Mouse (Mus musculus): Measurements from ENCODE around the gene Adamts15. TPM values are rescaled to one million over a fixed set of nuclear protein-coding genes. Genes with fewer than 3 reads are reported as not detected.
A peak's percentile ranks its signal among the peaks of the same experiment; 100 is the strongest.

Gene Adamts15
- total RNA-seq (2021), result 10 to 100 TPM; 10.1 TPM
- long read RNA-seq, experiment 1, partial matches to known transcripts, result 3 of 10 reads
- long read RNA-seq, experiment 1, other reads (novel, unspliced or antisense), result 7 of 10 reads
- long read RNA-seq, experiment 2, full-length matches to known transcripts, result 2 of 12 reads
- long read RNA-seq, experiment 2, partial matches to known transcripts, result 10 of 12 reads
- long read RNA-seq, experiment 2, other reads (novel, unspliced or antisense), result 0 of 12 reads

DNA sequence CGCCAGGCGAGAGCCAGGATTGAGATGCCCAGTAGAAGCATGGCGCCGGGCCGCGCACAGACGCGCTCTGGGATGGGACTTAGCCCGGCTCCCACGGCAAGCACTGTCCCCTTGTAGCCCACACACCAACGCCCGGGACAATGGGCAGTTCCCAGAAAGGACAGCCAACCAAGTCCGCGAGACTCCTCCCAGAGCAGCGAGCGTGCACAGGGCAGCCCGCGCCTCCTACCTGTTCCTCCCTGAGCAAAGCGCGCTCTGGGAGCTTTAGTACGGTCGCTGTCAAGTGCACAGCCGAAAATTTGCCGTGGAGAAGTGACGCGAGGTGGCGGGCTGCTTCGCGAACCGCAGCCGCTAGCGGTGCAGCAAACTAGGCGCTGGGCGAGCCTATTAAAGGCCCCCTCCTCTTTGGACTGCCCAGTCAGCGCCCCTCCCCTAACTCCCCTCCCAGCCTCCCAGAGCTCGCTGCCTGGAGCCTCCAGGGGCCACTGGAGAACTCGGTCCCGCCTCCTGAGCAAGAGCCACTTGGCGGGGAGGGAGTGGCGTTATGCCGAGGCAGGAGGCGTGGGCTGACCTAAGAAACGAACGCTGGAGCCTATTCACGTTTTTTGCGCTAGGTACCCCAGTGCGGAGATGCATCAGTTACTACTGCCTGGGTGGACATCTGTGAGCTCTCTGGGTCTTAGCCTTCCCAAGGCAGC, at the start of gene Adamts15:
TSS of gene Adamts15 (minus strand) at position 256 of the 698 bp plus-strand sequence.
- intact Hi-C loops (cut with DNase I), result no loop called here

DNA sequence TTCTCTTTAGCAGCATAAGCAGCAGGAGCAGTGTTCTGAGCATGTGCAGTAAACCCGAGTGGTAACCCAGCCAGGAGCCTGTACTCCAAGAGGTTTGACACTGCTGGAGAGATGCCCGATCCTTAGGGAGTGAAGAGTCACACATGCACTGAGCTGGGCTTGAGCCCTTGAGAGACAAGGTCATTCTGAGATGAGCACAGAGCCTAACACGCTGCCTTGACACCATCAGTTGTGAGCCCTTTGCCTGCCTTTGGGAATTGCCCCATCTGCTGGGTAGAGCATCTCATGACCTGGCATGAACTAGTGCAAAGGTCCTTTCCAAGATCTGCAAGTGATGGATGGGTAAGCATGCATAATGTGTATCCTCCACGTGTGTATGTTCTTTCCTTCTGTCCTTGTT, 49.7 kb upstream of the Adamts15 start:
- intact Hi-C loops (cut with DNase I), result no loop called here
- DNase-seq (ENCODE audit: low spot score in 2 of 2), result no peak

More for the DNA sequence above, at the start of gene Adamts15:
- peak; percentile 44 to 48 for DNase-seq (ENCODE audit: low spot score in 2 of 2)

DNA sequence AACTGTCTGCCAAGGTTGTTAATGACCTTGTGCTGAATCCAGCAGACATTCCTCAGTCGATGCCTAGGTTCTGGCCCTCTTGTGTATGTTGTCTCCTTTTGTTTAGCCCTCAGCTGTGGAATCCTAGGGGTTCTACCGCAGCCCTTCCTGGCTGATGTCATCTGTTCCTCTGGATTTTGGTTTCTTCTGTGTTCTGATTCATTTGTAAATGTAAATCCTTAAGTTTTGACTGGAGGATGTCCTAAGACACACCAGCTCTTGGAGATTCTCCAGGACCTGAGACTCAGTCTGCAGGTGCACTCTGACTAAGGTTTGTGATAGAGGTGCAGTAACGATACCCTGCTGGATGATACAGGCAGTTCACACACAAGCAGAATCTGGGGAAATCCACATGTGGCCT, 47.7 kb upstream of the Adamts15 start:
- intact Hi-C loops (cut with DNase I), result no loop called here

DNA sequence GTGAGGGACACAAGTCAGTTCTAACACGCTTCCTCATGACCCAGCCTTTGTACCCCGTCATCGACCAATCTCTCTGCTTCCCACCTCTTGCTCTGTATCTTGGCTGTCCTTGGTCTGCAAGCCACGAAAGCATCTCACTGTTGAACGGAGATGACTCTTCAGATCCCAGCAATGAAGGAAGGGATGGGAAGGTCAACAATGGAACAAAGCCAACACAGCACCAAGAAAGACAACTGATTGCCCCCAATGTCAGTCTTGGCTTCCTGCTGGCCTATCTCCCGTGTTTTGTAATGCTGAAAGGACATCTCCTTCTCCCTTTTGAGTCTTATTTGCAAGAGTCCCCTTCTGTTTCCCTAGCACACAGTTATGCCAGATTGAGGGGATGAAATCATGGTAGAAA, 45.9 kb upstream of the Adamts15 start:
- no peak for DNase-seq (ENCODE audit: low spot score in 2 of 2)
- intact Hi-C loops (cut with DNase I), result no loop called here

More for the DNA sequence above, 47.7 kb upstream of the Adamts15 start:
- no peak for DNase-seq (ENCODE audit: low spot score in 2 of 2)

DNA sequence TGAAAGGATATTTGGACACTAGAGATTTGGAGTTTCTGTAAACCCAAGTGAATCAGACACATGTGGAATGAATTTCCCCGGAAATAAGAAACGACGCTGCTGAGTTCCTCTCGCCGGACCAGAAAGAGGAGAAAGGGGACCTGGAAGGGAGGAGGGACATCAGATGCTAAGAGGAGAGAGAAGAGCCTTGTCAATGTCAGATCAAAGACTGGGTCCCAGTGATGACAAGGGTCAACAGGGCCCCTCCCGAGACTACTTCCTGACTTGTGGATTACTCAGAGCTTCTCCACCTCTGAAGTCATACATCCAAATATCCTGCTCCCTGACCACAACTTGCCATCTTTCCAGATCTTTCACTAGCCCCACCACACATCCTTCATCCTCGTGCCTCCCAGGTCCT, 44.6 kb upstream of the Adamts15 start:
- no peak for DNase-seq (ENCODE audit: low spot score in 2 of 2)

DNA sequence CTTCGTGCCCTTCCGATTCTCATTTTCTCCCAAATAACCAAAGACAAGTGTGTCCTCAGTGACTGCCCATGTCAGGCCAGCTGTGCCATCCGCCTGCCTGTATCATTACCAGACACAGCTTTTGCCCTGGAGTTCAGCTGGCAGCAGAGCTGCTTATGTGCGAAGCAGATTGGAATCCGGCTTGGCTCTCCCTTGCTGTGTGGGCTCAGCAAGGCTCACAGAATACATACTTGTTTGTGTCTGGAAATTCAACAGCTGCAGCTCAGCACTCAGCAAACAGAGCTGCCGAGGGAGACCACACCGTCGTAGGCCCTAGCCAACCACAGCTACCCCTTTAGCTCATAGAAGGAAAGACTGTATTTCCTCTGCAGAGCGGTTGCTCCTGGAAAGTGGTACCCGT, 42.4 kb upstream of the Adamts15 start:
- intact Hi-C loops (cut with DNase I), result no loop called here

More for the DNA sequence above, 44.6 kb upstream of the Adamts15 start:
- intact Hi-C loops (cut with DNase I), result no loop called here

DNA sequence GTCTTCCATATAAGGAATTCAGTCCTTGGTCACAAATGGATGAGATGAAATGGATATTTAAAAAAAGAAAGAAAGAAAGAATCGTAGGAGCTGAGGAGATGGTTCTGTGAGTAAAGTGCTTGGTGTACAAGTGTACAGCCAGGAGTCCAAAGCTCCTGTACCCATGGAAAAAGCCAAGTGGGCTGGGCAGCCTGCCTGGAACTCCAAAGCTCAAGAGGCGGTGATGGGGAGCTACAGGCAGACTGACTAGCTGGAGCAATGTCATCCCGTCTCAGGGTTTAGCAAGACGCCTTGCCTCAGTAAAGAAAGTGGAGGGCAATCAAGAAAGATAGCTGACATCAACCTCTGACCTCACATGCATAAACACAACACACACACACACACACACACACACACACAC, 41.5 kb upstream of the Adamts15 start:
- DNase-seq (ENCODE audit: low spot score in 2 of 2), result no peak
- intact Hi-C loops (cut with DNase I), result no loop called here

More for the DNA sequence above, 42.4 kb upstream of the Adamts15 start:
- DNase-seq (ENCODE audit: low spot score in 2 of 2), result peak; percentile 50 to 60

DNA sequence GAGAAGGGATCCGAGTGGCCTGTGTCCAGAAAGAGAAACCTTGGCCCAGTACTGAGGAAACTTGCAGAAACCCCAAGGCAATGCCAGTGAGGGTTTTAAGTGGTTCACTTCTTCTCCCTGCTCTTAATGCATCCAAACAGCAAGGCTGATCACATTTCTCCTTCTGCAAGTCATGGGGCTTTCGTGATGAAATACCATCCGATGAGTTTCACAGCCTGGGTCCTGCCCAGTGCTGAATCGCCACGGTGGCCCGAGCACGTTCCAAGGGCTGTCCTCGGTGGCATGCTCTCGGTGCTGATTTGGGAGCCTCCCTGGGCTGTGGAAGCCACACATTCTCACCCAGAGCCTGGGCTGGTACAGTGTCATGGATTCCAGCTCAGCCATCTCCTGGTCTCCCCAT, 33.0 kb upstream of the Adamts15 start:
- intact Hi-C loops (cut with DNase I), result loop anchor here (5.0 kb wide), 1 partner anchor 132 kb away; no protein-coding TSS in a partner anchor
- no peak for DNase-seq (ENCODE audit: low spot score in 2 of 2)

DNA sequence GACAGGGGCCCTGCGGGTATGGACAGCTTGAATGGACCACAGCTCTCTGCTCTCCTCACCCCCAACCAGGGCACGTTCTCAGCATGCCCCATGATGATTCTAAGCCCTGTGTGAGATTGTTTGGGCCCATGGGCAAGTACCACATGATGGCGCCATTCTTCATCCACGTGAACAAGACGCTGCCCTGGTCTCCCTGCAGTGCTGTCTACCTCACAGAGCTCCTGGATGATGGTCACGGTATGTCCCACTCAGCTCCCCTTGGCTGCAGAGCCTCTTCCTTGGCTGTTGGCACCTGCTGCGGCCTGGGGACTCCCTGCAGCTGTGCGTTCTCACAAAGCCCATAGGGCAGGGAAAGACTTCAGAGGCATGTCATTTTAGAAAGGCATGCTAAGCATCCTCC, 31.0 kb upstream of the Adamts15 start:
- intact Hi-C loops (cut with DNase I), result no loop called here

DNA sequence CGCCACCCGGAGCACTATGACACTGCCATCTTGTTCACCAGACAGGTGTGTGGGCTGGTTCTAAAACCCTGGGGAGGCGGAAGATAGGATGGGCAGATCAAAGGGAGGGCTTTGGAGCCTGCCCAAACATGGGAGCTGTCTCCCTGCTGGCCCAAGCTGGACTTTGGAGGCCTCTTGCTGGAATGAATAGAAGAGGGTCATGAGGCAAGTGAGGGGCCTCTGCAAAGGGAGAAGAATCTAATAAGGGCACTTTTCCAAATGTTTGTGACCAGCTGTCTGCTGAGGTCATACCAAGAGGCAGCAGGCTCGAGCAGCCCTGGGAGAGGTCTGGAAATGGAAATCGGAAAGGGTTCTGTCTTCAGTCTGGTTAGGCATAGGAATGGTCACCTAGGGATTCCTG, 29.2 kb upstream of the Adamts15 start:
- DNase-seq (ENCODE audit: low spot score in 2 of 2), result no peak
- intact Hi-C loops (cut with DNase I), result no loop called here

More for the DNA sequence above, 31.0 kb upstream of the Adamts15 start:
- no peak for DNase-seq (ENCODE audit: low spot score in 2 of 2)

DNA sequence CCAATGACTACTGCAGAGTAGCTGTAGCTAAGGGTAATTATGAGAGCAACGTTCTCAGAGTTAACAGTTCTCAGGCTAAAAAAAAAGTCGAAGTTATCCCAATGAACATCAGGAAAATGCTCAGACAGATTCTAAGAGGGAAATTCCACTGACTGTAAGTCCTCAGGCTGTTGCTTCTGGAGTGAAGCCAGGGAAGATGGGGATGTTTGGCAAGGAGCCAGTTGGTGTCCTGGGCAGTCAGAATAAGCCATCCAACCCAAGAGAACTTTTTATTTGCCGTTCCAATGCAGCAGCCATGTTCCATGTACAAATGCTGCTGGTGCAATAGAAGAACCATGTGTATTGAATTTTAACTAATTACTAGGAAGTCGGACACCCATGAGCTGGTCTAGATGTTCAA, 28.3 kb upstream of the Adamts15 start:
- intact Hi-C loops (cut with DNase I), result no loop called here
- DNase-seq (ENCODE audit: low spot score in 2 of 2), result peak in 1 of 2 experiments; percentile 39

DNA sequence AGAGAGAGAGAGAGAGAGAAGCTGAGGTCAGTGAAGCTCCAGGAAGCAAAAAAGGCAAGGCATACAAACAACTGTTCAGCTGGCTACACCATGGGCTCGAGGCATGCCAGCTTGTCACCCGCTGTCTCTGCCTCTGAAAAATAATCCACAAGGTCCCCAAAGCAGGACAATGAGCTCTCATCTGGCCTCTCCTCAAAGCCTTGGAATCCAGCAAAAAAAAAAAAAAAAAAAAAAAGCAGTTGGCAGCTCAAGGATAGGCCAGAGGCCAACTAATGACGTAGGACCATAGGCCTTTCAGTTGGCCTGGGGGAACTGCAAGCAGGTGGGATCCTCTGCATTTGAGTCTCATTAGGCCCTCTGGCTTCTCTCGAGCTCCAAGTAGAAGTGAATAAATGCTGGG, 27.7 kb upstream of the Adamts15 start:
- DNase-seq (ENCODE audit: low spot score in 2 of 2), result no peak
- intact Hi-C loops (cut with DNase I), result no loop called here

DNA sequence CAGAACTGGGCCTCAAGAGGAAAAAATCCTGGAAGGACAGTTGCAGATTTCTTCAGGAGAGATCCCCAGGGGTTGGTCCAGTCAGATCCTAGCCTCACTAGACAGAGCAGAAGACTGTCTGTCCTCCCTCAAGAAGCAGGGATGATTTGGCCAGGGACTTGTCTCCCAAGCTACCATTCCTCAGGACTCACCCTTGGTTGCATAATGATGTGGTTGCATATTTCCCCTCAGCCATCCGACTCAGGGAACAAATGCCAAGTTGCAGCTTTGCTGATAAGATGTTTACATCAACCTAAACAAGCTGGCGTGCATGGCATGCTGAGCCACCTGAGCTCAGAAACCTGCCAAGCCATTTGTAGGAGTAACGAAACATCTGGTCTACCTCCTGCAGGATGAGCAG, 27.2 kb upstream of the Adamts15 start:
- intact Hi-C loops (cut with DNase I), result no loop called here
- DNase-seq (ENCODE audit: low spot score in 2 of 2), result no peak

DNA sequence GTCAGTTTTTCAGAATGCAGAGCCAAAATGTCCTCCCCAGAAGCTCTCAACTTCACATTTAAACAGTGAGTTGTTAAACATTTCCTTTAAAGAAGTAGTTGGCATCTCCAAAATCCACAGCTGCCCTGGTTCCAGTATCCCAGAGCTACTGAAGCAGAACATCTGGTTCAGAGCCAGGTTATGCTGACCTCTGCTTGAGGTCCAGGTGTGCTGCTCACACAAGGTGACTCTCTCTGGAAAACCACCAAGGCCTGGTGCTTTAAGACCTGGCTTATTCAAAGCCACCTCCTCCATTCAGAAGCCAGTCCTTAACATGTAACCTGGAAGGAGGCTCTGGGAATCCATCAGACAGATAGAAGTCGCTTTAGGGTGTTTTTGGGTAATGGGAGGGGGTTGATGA, 23.0 kb upstream of the Adamts15 start:
- no peak for DNase-seq (ENCODE audit: low spot score in 2 of 2)
- intact Hi-C loops (cut with DNase I), result no loop called here

DNA sequence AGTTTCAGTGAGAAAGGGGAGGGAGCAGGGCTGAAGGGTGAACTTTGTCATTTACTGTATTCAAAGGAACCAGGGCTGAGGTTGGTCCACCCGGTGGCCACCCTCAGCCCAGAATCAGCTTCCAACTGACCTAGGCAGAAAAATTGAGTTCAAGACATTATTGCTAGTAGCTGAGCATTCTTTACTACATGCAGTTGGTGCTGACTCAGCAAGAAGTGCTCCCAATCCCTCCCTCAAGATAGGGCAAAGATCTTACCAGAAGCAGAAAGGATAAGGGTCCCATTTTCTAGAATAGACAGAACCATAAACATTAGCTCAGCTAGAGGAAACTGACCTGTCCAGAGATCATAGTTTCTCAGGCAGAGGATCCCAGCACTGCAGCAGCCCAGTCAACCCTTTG, 22.0 kb upstream of the Adamts15 start:
- intact Hi-C loops (cut with DNase I), result loop anchor here (5.0 kb wide), 1 partner anchor 88 kb away; the partner anchor contains the start of gene Zbtb44
- no peak for DNase-seq (ENCODE audit: low spot score in 2 of 2)

DNA sequence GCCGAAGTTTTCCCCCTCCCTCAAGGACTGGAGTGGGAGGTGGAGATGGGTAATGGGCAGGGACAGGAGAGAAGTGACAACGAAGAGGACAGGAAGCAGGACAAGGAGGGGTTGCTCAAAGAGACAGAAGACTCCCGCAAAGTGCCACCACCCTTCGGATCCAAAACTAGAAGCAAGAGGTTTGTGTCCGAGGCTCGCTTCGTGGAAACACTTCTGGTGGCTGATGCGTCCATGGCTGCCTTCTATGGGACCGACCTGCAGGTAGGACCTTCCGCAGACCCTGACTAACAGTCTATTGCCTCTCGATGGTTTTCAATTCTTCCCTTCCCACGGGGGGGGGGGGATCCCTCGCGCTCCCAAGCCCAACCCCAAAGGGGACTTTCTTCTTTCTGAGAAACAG, 21.1 kb upstream of the Adamts15 start:
- intact Hi-C loops (cut with DNase I), result loop anchor here (2.0 to 5.0 kb wide), 2 partner anchors 89 to 139 kb away; partner anchors contain the start of gene Zbtb44
- DNase-seq (ENCODE audit: low spot score in 2 of 2), result no peak

DNA sequence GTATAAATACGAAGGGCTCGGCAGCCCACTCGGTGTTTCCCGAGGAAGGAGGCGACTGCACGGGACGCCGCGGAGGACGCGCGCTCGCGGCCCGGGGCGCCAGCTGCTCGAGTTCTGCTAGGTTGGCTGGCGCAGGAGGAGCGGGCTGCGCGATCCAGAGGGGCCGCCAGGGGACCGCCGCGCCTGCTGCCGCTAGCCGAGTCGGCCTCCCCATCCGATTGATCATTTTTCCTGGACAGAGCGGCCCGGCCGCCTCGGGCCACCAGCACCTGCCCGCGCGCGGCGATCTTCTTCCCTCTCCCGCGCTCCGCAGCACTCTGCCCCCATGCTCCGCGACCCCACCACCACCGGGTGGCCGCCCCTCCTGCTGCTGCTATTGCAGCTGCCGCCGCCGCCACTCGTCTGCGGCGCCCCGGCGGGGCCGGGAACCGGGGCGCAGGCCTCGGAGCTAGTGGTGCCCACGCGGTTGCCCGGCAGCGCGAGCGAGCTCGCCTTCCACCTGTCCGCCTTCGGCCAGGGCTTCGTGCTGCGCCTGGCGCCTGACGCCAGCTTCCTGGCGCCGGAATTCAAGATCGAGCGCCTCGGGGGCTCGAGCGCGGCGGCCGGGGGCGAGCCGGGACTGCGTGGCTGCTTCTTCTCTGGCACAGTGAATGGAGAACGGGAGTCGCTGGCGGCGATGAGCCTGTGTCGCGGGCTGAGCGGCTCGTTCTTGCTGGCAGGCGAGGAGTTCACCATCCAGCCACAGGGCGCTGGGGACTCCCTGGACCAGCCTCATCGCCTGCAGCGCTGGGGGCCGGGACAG, 20.5 kb upstream of the Adamts15 start, which contains the start of gene Adamts8:
TSS of gene Adamts8 (plus strand) at position 51 of the 802 bp plus-strand sequence.
- intact Hi-C loops (cut with DNase I), result loop anchor here (2.0 to 5.0 kb wide), 2 partner anchors 90 to 140 kb away; partner anchors contain the start of gene Zbtb44

DNA sequence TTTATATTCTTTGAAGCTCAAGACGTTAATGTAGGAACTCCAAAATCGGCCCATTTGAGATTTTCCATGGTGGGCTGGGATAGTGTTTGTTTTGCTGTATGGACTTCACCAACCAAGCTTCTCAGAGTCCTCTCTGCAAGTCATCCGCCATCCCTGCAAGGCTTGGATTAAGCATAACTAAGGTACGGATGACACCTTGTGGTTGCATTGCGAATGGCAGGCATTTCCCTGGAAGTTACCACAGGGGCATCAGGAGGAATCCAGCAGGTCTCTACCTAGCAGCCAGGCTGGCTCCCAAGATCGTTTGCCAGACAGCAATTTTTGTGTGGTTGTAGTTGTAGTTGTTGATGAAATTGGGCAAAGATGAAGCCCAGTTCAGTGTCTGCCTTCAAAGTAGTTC, 18.1 kb upstream of the Adamts15 start:
- DNase-seq (ENCODE audit: low spot score in 2 of 2), result peak; percentile 90 to 96
- intact Hi-C loops (cut with DNase I), result loop anchor here (1.0 to 5.0 kb wide), 3 partner anchors 92 to 492 kb away; partner anchors contain the start of gene Zbtb44

More for the DNA sequence above, 20.5 kb upstream of the Adamts15 start, which contains the start of gene Adamts8:
- DNase-seq (ENCODE audit: low spot score in 2 of 2), result peak; percentile 52 to 53

DNA sequence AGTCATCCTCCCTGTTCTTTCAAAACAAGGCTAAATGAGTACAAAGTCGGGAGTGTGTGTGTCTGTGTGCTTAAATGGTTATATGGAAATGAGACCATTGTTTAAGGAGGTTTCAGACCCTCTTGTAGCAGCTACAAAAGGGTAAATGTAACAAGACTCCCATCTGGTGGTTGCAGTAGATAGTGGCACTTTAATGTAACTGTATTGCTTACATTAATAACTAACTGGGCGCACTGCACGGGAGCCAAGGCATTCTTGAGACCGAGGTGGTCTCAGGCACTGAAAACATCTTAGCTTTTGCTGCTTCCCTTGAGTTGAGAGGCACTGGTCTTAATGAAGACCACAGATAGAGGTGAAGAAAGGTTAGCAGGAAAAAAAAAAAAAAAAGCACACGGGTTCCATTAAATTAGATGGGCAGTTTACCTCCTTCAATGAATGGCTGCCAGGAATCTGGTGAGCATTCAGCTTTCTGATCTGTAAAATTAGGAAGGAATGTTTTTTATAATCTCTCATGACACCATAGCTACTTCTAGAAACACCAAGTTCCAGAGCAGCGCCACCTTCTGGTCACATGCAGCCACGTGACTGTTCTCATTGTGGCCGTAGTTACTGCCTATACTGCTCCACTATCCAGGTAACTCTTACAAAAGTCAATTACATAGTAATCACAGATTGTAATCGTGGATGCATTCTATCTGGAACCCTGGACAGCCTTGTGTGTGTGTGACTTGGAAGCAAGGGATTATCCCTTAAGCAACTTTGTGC, 14.6 kb upstream of the Adamts15 start:
- peak; percentile 77 to 80 for DNase-seq (ENCODE audit: low spot score in 2 of 2)
- intact Hi-C loops (cut with DNase I), result loop anchor here (1.0 to 5.0 kb wide), 2 partner anchors 375 to 457 kb away; no protein-coding TSS in a partner anchor
